Mouse (Mus musculus): ENCODE results near the gene Vsig2. TPM values are rescaled to one million over a fixed set of nuclear protein-coding genes. Genes with fewer than 3 reads are reported as not detected.
A peak's percentile ranks its signal among the peaks of the same experiment; 100 is the strongest.

Vsig2 gene
- polyA plus RNA-seq, 1 experiment from 2014 or later: 18.8 TPM

DNA sequence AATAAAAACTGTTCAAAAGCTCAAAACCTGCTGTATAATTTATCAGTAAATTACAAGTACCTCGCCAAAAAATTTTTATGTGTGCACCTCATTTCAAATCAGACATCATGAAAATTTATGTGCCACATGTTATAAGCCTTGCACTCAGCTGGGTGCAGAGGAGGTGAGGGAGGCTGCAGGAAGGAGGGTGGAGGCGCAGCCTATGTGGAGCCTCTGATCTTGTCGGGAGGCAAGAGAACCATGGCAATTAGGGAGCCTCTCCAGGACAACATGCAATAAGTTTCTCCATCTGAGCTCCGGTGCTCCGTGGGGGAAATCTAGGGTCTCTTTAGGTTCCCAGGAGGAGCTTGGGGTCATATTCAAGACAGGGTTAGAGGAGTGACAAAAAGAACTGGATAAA is 28.4 kb downstream of the Vsig2 start:
- H3K9me3 ChIP-seq (ENCODE audit: low read depth, low read length): no peaks in the 10 kb centered on the region
- no peak overlapping the region for H3K9ac ChIP-seq
- no peak for TF ChIP-seq CTCF (IDR thresholded peaks at IDR 0.05; ENCODE audit: low read depth)
- no peak overlapping the region for H3K27ac ChIP-seq (ENCODE audit: low read depth)
- H3K4me3 ChIP-seq (ENCODE audit: low read depth, low read length): no peak overlapping the region
- no peaks in the 10 kb centered on the region for H3K4me1 ChIP-seq (ENCODE audit: insufficient read depth)
- no peaks in the 10 kb centered on the region for H3K27me3 ChIP-seq (ENCODE audit: insufficient read depth, low read length)
- ATAC-seq (ENCODE audit: insufficient read depth): peak; percentile 42; the same call in 1 of the 2 replicates
- H3K4me2 ChIP-seq: peak overlapping the region; percentile 47; the same call in 1 of the 2 replicates
- WGBS: 44% methylated on average over 5 of the region's 5 CpGs
- H3K36me3 ChIP-seq (ENCODE audit: insufficient read depth): no peaks in the 10 kb centered on the region
- DNase-seq: no peak

DNA sequence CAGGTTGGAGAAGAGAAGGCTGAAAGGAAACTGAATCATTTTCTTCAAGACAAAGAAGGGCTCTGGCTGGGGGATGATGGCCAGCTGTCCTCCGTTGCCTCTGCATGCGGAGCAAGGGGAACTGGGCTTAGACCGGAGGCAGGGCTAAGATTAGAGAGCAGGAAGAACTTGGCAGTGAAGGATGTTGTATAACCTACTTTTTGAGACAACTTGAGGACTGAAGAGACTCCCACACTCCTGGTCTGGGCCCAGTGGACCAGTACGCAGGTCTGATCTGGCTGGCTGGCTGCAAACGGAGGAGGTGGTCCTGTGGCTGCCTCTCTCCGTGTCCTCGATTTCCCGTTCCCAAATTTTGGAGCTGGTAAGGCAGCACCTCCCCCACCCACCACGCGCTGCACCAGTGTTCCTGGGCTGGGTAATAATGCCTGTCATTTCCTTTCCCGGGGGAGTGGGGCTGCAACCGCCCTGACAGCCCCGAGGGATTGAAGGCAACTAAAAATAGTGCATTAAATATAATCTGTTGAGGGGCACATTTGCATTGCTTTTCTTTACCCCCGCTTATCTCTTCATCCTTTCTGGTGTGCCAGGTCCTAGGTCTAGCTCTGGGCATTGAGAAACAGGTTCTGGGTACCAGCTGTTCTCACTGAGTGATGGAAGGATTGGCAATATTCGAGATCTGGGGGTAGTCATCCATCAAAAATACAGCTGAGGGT is 29.0 kb downstream of the Vsig2 start:
- peak; percentile 66; the same call in 1 of the 2 replicates for ATAC-seq (ENCODE audit: insufficient read depth)
- Histone ChIP-seq H3K36me3 (ENCODE audit: insufficient read depth) (no peaks in the 10 kb centered on the region), H3K4me3 (ENCODE audit: low read depth, low read length) (no peak overlapping the region), H3K4me1 (ENCODE audit: insufficient read depth) (no peaks in the 10 kb centered on the region), H3K9me3 (ENCODE audit: low read depth, low read length) (no peaks in the 10 kb centered on the region), H3K27me3 (ENCODE audit: insufficient read depth, low read length) (no peaks in the 10 kb centered on the region), H3K4me2 (peak overlapping the region; percentile 47), H3K27ac (ENCODE audit: low read depth) (no peak overlapping the region), H3K9ac (no peak overlapping the region)
- TF ChIP-seq CTCF (IDR thresholded peaks at IDR 0.05; ENCODE audit: low read depth): no peak
- peak; percentile 48 for DNase-seq
- WGBS: 26% methylated on average over 15 of the region's 15 CpGs

DNA sequence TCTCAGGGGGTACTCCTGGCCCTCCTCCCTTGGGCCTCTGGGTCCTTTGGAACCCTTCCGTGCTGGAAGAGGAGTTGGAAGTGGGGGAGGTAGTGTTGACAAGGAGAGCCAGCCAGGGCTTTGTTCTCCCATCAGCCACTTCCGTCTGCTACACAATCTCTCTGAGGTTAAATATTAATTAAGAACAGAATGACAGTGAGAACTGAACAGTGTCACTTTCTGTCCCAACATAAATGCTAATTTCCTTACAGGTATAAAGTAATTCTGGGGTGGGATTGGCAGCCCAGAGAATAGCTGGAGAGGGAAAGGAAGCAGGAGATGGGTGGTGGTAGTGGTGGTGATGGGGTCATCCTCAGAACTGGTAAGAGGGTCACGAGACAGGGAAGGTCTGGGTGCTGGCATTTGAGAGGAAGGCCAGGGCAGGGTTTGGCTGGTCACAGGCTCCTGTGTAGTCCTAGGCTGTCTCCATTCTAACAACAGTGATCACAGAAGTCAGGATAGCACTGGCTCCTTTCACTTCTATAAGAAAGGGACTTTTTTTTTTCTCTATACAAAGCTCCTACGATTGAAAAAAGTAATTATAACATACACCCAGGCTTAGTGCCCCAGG is 29.7 kb downstream of the Vsig2 start:
- H3K27me3 ChIP-seq (ENCODE audit: insufficient read depth, low read length): no peaks in the 10 kb centered on the region
- H3K9me3 ChIP-seq (ENCODE audit: low read depth, low read length): no peaks in the 10 kb centered on the region
- H3K36me3 ChIP-seq (ENCODE audit: insufficient read depth): no peaks in the 10 kb centered on the region
- H3K4me1 ChIP-seq (ENCODE audit: insufficient read depth): no peaks in the 10 kb centered on the region
- ATAC-seq (ENCODE audit: insufficient read depth) (peak; percentile 36; the same call in 1 of the 2 replicates), DNase-seq (no peak)
- no peak for TF ChIP-seq CTCF (IDR thresholded peaks at IDR 0.05; ENCODE audit: low read depth)
- peak overlapping the region; percentile 47 for H3K4me2 ChIP-seq
- H3K9ac ChIP-seq: no peak overlapping the region
- no peak overlapping the region for H3K27ac ChIP-seq (ENCODE audit: low read depth)
- 35% methylated on average over 4 of the region's 4 CpGs for WGBS
- no peak overlapping the region for H3K4me3 ChIP-seq (ENCODE audit: low read depth, low read length)

DNA sequence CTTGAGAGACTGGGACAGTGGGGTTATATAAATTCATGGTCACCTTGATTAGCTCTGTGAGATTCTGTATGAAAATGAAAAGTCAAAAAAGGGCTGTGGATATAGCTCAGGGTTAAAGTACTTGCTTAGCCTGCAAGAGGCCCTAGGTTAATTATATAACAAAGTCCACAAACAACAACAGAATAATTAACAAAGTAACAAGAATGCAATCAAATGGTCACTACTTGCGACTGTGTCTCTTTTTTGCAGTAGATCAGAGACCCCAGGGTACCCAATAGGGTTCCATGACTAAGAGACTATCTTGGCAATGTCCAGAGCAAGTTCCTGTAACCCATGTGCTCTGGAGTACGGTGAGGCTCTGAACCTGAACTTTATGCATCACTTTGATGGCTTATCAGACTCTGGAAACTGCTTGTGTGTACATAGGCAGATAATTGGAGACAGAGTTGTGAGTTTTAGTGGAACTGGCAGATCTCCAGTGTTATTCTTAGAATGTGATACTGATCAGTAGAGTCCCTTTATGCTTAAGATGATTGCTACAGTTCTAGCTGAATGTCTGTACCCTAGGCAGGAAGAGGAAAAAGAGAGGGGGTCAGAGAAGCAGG is 30.3 kb downstream of the Vsig2 start:
- Histone ChIP-seq H3K27ac (ENCODE audit: low read depth) (no peak overlapping the region), H3K4me2 (no peak overlapping the region), H3K4me1 (ENCODE audit: insufficient read depth) (no peaks in the 10 kb centered on the region), H3K36me3 (ENCODE audit: insufficient read depth) (no peaks in the 10 kb centered on the region), H3K4me3 (ENCODE audit: low read depth, low read length) (no peak overlapping the region), H3K9ac (no peak overlapping the region), H3K9me3 (ENCODE audit: low read depth, low read length) (no peaks in the 10 kb centered on the region), H3K27me3 (ENCODE audit: insufficient read depth, low read length) (no peaks in the 10 kb centered on the region)
- 56% methylated on average over 2 of the region's 2 CpGs for WGBS
- no peak for TF ChIP-seq CTCF (IDR thresholded peaks at IDR 0.05; ENCODE audit: low read depth)
- no peak for ATAC-seq (ENCODE audit: insufficient read depth)
- no peak for DNase-seq

DNA sequence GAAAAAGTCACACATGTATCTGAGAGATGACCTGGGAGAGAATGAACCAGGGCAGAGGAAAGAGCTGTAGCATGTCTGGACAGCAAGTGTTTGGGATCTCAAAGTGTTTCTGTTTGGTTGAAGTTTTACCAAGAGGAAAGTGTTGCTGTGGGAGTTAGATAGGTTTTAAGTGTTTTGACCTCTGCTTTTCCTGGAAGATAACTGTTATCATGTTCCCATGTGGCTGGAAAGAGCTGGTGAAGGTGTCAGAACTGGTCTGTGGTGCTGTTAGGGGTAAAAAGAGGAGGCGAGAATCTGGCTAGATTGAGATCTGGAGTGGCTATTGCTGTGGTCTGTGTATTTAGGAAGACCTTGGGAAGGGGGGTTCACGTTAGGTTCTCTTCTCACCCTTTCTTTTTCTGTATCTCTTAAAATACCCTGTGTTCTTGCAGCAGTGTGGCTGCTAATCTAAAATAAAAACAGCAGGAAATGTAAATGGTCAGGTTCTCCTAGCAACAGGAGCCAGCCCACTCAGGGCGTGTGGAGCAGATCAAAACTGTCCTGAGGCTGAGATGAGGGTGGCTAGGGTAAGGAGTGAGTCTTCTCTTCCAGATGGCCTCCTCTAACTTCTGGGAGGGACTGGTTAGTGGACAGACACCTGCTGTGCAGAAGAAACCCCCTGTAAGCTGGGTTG is 33.3 kb downstream of the Vsig2 start:
- H3K4me2 ChIP-seq: no peak overlapping the region
- H3K9ac ChIP-seq: no peak overlapping the region
- ATAC-seq (ENCODE audit: insufficient read depth) (no peak), DNase-seq (no peak)
- no peaks in the 10 kb centered on the region for H3K27me3 ChIP-seq (ENCODE audit: insufficient read depth, low read length)
- no peaks in the 10 kb centered on the region for H3K9me3 ChIP-seq (ENCODE audit: low read depth, low read length)
- no peaks in the 10 kb centered on the region for H3K36me3 ChIP-seq (ENCODE audit: insufficient read depth)
- H3K4me3 ChIP-seq (ENCODE audit: low read depth, low read length): no peak overlapping the region
- H3K4me1 ChIP-seq (ENCODE audit: insufficient read depth): no peaks in the 10 kb centered on the region
- no peak for TF ChIP-seq CTCF (IDR thresholded peaks at IDR 0.05; ENCODE audit: low read depth)
- WGBS: 36% methylated on average over 3 of the region's 3 CpGs
- no peak overlapping the region for H3K27ac ChIP-seq (ENCODE audit: low read depth)

DNA sequence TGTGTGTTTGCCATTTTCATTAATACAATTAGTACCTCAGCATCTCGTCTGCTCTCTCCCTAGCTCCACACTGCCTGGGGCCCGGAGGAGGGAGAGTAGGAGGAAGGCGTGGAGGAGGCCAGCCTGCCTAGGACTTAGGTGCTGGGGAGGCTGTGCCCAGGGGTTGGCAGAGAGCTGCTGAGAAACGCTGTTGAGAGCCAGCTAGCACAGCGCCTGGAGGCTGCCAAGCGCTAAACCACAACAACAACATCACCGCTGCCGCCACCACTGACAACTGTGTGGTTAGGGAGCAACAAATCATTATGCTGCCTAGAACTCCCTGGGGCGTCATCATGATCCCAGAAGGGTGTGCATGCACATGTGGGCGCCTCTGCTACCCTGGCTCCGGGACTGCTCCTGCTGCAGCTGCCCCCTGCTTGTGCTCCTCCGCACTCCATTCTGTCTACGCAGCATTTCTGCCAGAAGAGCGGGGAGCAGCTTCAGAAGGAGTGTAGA is 37.4 kb downstream of the Vsig2 start:
- peak; percentile 47; the same call in 1 of the 2 replicates for ATAC-seq (ENCODE audit: insufficient read depth)

More for the DNA sequence above, 37.4 kb downstream of the Vsig2 start:
- H3K9ac ChIP-seq: peak overlapping the region; percentile 9; the same call in 1 of the 2 replicates
- H3K4me2 ChIP-seq: no peak overlapping the region
- no peaks in the 10 kb centered on the region for H3K27me3 ChIP-seq (ENCODE audit: insufficient read depth, low read length)
- H3K4me1 ChIP-seq (ENCODE audit: insufficient read depth): no peaks in the 10 kb centered on the region
- TF ChIP-seq CTCF (IDR thresholded peaks at IDR 0.05; ENCODE audit: low read depth): no peak
- DNase-seq: no peak
- H3K27ac ChIP-seq (ENCODE audit: low read depth): no peak overlapping the region
- WGBS: 36% methylated on average over 14 of the region's 14 CpGs
- H3K4me3 ChIP-seq (ENCODE audit: low read depth, low read length): no peak overlapping the region
- H3K36me3 ChIP-seq (ENCODE audit: insufficient read depth): no peaks in the 10 kb centered on the region
- no peaks in the 10 kb centered on the region for H3K9me3 ChIP-seq (ENCODE audit: low read depth, low read length)

All from lung, embryonic 14.5 days (tissue).